ENCODE assay signal across 9 mouse cellular contexts in genomic region chr10:93835115-93835514, GRCm38 (mm10). TPM values are rescaled to one million over a fixed set of nuclear protein-coding genes. Genes with fewer than 3 reads are reported as not detected.
A peak's percentile ranks its signal among the peaks of the same experiment; 100 is the strongest.
DNase-seq lines count a peak whose midpoint lies in the region; ATAC-seq and TF ChIP-seq lines count a peak whose summit lies in the region.
"Not testable (repeated sequence)": the region's sequence is repeated elsewhere in the genome, so short reads cannot be mapped to it uniquely, and the experiment has no call there.
"Had no signal": no experiment of that assay in that cellular context is flagged by ENCODE, and none has a peak within 500 bp of the region (broad histone marks: within the 10 kb centered on the region; RNA-seq: fewer than 3 reads in every experiment).

No protein-coding gene starts in this region.

- H3K36me3 ChIP-seq in hindbrain, embryonic 10.5 days; liver, embryonic 11.5 days (ENCODE audit: control insufficient read depth, insufficient read depth, low read length); liver, embryonic 14.5 days (replicated peaks; ENCODE audit: control insufficient read depth, insufficient read depth, low read depth); midbrain, embryonic 10.5 days: not testable (repeated sequence)

- 0 out of 2 replicates have a peak overlapping the region, but pooled peaks have one; percentile 91 for H3K4me3 ChIP-seq in hindbrain, embryonic 10.5 days
- not testable (repeated sequence) for H3K4me3 ChIP-seq in liver, embryonic 11.5 days (ENCODE audit: low read depth, low read length); liver, embryonic 14.5 days (ENCODE audit: insufficient read depth in 1 of 2, low read depth in 2 of 2, low read length in 2 of 2)
- peak overlapping the region; percentile 91; the same call in 1 of the 2 replicates for H3K4me3 ChIP-seq in midbrain, embryonic 10.5 days

- H3K4me2 ChIP-seq in liver, embryonic 11.5 days, result peak overlapping the region; percentile 99
- H3K4me2 ChIP-seq in liver, embryonic 14.5 days (ENCODE audit: low read depth), result peak overlapping the region; percentile 91; the same call in 1 of the 2 replicates

- DNase-seq in R1 (ENCODE audit: low read depth, low spot score), result peak; percentile 46
- not testable (repeated sequence) for DNase-seq in hindbrain, embryonic 10.5 days (ENCODE audit: low spot score); liver, embryonic 11.5 days (ENCODE audit: low spot score); liver, embryonic 14.5 days (ENCODE audit: low read depth in 3 of 3, low spot score in 3 of 3); midbrain, embryonic 10.5 days (ENCODE audit: low spot score)

- not testable (repeated sequence) for ATAC-seq in liver, embryonic 11.5 days (replicated peaks; ENCODE audit: low FRiP score); liver, embryonic 14.5 days (ENCODE audit: insufficient read depth)

- H3K9ac ChIP-seq in liver, embryonic 11.5 days (ENCODE audit: low read depth, low read length); liver, embryonic 14.5 days (replicated peaks): not testable (repeated sequence)

- 89% methylated on average over 7 of the region's 7 CpGs for WGBS in hindbrain, embryonic 10.5 days
- WGBS in liver, embryonic 11.5 days, result 81% methylated on average over 7 of the region's 7 CpGs
- WGBS in liver, embryonic 14.5 days (ENCODE audit: insufficient replicate concordance), result 73% methylated on average over 7 of the region's 7 CpGs
- WGBS in midbrain, embryonic 10.5 days, result 88% methylated on average over 7 of the region's 7 CpGs

- TF ChIP-seq EP300 in liver, embryonic 14.5 days (IDR thresholded peaks at IDR 0.05; ENCODE audit: low read depth), result not testable (repeated sequence)

- not testable (repeated sequence) for H3K9me3 ChIP-seq in hindbrain, embryonic 10.5 days; liver, embryonic 11.5 days (ENCODE audit: control insufficient read depth, low read length); liver, embryonic 14.5 days (ENCODE audit: control insufficient read depth, low read length); midbrain, embryonic 10.5 days (replicated peaks)

- H3K27ac ChIP-seq in hindbrain, embryonic 10.5 days; liver, embryonic 11.5 days (ENCODE audit: low read depth, low read length); liver, embryonic 14.5 days; midbrain, embryonic 10.5 days (replicated peaks): not testable (repeated sequence)

- H3K4me1 ChIP-seq in hindbrain, embryonic 10.5 days (replicated peaks), result peaks cover 53% of the 10 kb centered on the region
- H3K4me1 ChIP-seq in liver, embryonic 11.5 days (replicated peaks; ENCODE audit: control insufficient read depth, insufficient read depth, low read length), result peaks cover 11% of the 10 kb centered on the region
- peaks cover 13 to 22% of the 10 kb centered on the region in 2 experiments for H3K4me1 ChIP-seq in liver, embryonic 14.5 days (replicated peaks; ENCODE audit: control insufficient read depth in 2 of 2, insufficient read depth in 2 of 2, low read length in 1 of 2)
- peaks cover 58% of the 10 kb centered on the region for H3K4me1 ChIP-seq in midbrain, embryonic 10.5 days

- H3K27me3 ChIP-seq in hindbrain, embryonic 10.5 days (ENCODE audit: insufficient read depth, poor library complexity, severe bottlenecking), result peaks cover 45% of the 10 kb centered on the region
- peaks cover 30% of the 10 kb centered on the region for H3K27me3 ChIP-seq in liver, embryonic 11.5 days (replicated peaks; ENCODE audit: control insufficient read depth, insufficient read depth, low read length)
- peaks cover 52% of the 10 kb centered on the region for H3K27me3 ChIP-seq in liver, embryonic 14.5 days (ENCODE audit: control insufficient read depth, insufficient read depth, low read length)
- H3K27me3 ChIP-seq in midbrain, embryonic 10.5 days (ENCODE audit: low read depth, poor library complexity, severe bottlenecking), result peaks cover 53% of the 10 kb centered on the region

- not testable (repeated sequence) for TF ChIP-seq CTCF in liver, embryonic 14.5 days (IDR thresholded peaks at IDR 0.05; ENCODE audit: low read depth)

RNA-seq across cellular contexts. Expression of gene Usp44, which starts 3.8 kb away (rescaled TPM):
- polyA plus RNA-seq in hindbrain, embryonic 10.5 days (2016; fragmentation: Nextera tagmentation; extraction: Ambion mirVana), result 12.6 and 16.7 TPM in 2 replicates
- polyA plus RNA-seq in liver, embryonic 11.5 days (2014; fragmentation: Nextera tagmentation; extraction: Ambion mirVana), result 4.0 and 4.3 TPM in 2 replicates
- 0.98 and 1.5 TPM in 2 replicates for polyA plus RNA-seq in liver, embryonic 14.5 days (2012; rRNA removed)
- 1.5 and 2.2 TPM in 2 replicates for polyA plus RNA-seq in liver, embryonic 14.5 days (2014; fragmentation: Nextera tagmentation; extraction: Ambion mirVana)
- polyA plus RNA-seq in midbrain, embryonic 10.5 days (2016; fragmentation: Nextera tagmentation; extraction: Ambion mirVana), result 21.1 and 25.7 TPM in 2 replicates
- polyA plus RNA-seq: CD4-positive, CD25-positive, alpha-beta regulatory T cell, adult 4 months; cortical plate, adult 2 months; erythroblast, embryonic 14.5 days; heart, adult 2 months had no signal
